Mouse (Mus musculus) right cerebral cortex, postnatal 14 days (tissue): ENCODE measurements around the gene Slco1b2.
"Not testable (repeated sequence)": the region's sequence is repeated elsewhere in the genome, so short reads cannot be mapped to it uniquely, and the experiment has no call there.

ENCODE experiments used
- DNase-seq: peaks from one replicate; pipeline ENCODE4 v3.0.0; 2022

Slco1b2 gene

GRCm38 (mm10) chr6:141629291-141629690 lies at the start of gene Slco1b2:
TSS of gene Slco1b2 (plus strand) at chr6:141629518.
- no peak for DNase-seq

GRCm38 (mm10) chr6:141584791-141585403 lies 44.4 kb upstream of the Slco1b2 start:
- no peak for DNase-seq

- DNase-seq: no peak
Measured at GRCm38 (mm10) chr6:141590002-141590401, 39.3 kb upstream of the Slco1b2 start.

- DNase-seq: not testable (repeated sequence)
Measured at GRCm38 (mm10) chr6:141590598-141591200, 38.6 kb upstream of the Slco1b2 start.

GRCm38 (mm10) chr6:141596081-141596480 lies 33.2 kb upstream of the Slco1b2 start:
- no peak for DNase-seq

GRCm38 (mm10) chr6:141597037-141597436 lies 32.3 kb upstream of the Slco1b2 start:
- no peak for DNase-seq

GRCm38 (mm10) chr6:141600940-141601339 lies 28.4 kb upstream of the Slco1b2 start:
- no peak for DNase-seq

- DNase-seq: no peak
Measured at GRCm38 (mm10) chr6:141610702-141611260, 18.5 kb upstream of the Slco1b2 start.

- DNase-seq: no peak
Measured at GRCm38 (mm10) chr6:141614017-141614416, 15.3 kb upstream of the Slco1b2 start.

GRCm38 (mm10) chr6:141615348-141615747 lies 14.0 kb upstream of the Slco1b2 start:
- no peak for DNase-seq

GRCm38 (mm10) chr6:141632935-141633334 lies 3.6 kb downstream of the Slco1b2 start:
- no peak for DNase-seq

- no peak for DNase-seq
Measured at GRCm38 (mm10) chr6:141635250-141635649, 5.9 kb downstream of the Slco1b2 start.

- DNase-seq: no peak
Measured at GRCm38 (mm10) chr6:141640639-141641038, 11.3 kb downstream of the Slco1b2 start.

- DNase-seq: no peak
Measured at GRCm38 (mm10) chr6:141687008-141687407, 57.7 kb downstream of the Slco1b2 start.

- no peak for DNase-seq
Measured at GRCm38 (mm10) chr6:141691246-141691645, 61.9 kb downstream of the Slco1b2 start.
